Mouse (Mus musculus) lung, adult 18-20 months (tissue): ENCODE data around the gene Nop14.

Experiments
- DNase-seq, 2 experiments: peaks; one replicate each; pipeline ENCODE4 v3.0.0; 2022; ENCODE audit warnings: mixed read lengths in 2 of 2

Gene Nop14

DNA sequence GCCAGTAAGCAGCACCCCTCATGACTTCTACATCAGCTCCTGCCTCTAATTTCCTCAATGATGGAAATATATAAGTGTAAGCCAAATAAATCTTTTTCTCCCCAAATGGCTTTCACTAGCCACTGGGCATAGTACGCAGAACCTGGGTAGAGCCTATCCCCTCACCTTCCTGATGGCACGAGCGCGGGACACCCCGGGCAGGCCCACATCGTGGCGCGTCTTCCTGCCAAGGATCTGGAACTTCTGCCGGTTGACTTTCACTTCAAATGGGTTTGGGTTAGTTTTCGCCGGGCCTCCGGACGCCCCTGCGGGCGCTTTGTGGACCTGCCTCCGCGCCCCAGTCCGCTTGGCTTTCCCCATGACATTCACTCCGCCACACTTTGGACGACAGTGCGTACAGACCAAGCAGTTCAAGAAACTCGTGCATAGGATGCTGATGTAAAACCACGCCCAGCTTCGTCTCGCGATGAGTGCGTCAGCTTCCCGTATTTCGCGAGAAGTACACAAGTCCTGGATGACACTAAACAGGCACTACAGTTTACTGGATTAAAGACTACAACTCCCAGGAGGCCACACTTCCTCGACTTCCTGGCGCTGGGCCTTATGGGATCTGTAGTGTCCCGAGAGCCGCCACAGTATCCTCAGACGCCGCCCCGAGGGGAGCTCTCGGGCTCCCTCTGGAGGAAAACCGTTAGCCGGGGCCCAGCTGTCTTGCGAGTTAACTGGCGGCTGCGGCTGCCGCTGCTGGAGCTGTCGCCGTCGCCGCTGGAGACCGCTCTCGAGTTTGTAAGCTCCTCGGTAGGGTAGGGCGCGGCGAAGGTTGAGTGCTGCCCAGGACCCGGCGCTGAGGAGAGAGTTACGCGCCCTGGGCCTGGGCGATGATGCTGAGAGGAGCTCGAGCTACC, at the start of gene Nop14, which contains the start of gene Grk4:
Gene Nop14 (minus strand): TSS at position 463 of the 905 bp plus-strand sequence.
Gene Grk4 (plus strand): TSS at position 694 of the 905 bp plus-strand sequence.
- DNase-seq: peak; percentile 100

DNA sequence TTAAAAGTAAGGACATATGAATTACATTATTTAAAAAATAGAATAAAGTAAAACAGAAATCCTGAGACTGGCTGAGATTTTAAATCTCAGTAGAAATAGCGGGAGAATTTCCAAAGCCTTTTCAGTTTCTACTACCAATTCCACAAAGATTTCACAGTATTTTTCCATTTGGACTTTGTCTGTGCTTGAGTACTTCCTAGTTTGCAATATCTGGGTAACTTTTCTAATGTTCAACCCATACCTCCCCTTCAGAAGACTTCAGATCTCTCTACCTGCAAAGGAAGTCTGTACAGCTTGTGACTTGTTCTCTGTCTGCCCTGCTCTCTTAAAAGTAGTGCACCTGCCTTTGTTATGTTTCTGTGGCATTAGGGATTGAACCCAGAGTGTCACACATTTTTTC, 48.5 kb upstream of the Nop14 start:
- no peak for DNase-seq

DNA sequence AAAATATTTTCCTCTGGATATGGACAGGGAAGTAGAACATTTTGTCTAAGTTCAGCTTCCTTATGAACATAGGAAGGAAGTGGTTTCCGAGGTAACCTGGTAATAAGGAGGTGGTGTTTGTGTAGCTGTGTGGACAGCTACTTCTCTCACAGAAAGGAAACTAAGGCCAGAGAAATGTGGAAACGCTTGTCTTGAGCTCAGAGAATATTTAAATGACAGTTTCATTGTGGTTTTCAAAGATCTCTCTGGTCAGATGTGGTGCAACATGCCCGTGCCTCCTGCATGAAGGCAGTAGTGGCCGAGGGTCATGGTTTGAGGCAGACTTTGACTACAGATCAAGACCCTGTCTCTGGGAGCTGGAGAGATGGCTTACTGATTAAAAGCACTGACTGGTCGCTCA, 35.6 kb upstream of the Nop14 start:
- no peak for DNase-seq

- DNase-seq: no peak
Observed at GRCm38 (mm10) chr5:34692782-34693181, 32.8 kb upstream of the Nop14 start.

DNA sequence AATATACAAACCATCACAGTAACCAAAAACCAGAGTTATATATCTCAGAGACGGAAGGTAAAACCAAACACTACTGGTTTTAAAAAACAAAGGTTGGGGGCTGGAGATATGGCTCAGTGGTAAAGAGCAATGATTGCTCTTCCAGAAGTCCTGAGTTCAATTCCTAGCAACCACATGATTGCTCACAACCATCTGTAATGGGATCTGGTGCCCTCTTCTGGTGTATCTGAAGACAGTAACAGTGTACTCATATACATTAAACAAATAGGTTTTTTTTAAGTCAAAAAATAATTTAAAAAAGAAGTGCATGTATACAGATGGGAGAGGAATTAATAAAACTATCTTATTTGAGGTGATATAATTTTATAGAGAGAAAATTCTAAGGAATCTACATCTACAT, 29.9 kb upstream of the Nop14 start:
- DNase-seq: no peak

DNA sequence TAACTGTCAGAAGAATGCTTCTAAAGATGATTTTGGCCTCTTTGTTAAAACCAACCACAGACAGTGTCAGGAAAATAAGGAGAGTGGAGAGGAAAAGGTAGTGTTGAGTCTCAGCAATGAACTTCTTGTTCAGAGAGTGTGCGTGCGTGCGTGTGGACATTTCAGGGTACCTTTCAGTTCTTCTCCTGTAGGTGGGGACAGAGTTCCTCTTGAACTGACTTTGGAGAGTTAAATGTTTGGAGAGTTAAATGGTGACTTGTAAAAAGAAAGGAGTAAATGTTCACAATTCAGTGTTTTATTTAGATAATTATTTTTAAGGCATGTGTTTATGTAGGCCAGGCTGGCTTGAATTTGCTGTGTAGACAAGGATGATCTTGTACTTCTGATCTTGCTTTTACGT, 10.3 kb upstream of the Nop14 start:
- DNase-seq: no peak

- no peak for DNase-seq
Observed at GRCm38 (mm10) chr5:34669493-34669892, 9.5 kb upstream of the Nop14 start.

- DNase-seq: no peak
Observed at GRCm38 (mm10) chr5:34663231-34663630, 3.3 kb upstream of the Nop14 start.

GRCm38 (mm10) chr5:34661909-34662308, 2.0 kb upstream of the Nop14 start:
- no peak for DNase-seq

GRCm38 (mm10) chr5:34660591-34661130, 713 bp upstream of the Nop14 start:
- DNase-seq: no peak

DNA sequence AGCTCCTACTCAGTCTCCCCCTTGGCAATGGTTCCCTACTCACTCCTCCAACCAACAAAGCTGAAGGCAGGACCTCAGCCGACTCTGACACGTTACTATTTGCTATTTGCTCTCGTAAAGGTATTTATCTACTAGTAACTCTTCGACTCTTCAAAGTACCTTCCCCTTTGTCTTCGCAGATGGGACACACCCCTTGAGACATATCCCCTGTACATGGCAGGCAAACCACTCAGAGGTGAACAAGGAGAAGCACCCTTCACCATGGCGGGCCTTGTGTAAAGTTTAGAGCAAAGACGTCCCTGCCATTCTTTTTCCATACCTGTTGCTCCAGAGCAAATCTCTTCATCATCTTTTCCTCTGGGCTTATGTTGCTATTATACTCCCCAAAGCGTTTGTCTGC, 2.4 kb downstream of the Nop14 start:
- DNase-seq: no peak

- DNase-seq: no peak
Observed at GRCm38 (mm10) chr5:34654881-34655280, 5.1 kb downstream of the Nop14 start.

GRCm38 (mm10) chr5:34652961-34653360, 7.0 kb downstream of the Nop14 start:
- DNase-seq: no peak

- peak; percentile 48 to 56 for DNase-seq
Observed at GRCm38 (mm10) chr5:34647581-34647980, 12.4 kb downstream of the Nop14 start.

DNA sequence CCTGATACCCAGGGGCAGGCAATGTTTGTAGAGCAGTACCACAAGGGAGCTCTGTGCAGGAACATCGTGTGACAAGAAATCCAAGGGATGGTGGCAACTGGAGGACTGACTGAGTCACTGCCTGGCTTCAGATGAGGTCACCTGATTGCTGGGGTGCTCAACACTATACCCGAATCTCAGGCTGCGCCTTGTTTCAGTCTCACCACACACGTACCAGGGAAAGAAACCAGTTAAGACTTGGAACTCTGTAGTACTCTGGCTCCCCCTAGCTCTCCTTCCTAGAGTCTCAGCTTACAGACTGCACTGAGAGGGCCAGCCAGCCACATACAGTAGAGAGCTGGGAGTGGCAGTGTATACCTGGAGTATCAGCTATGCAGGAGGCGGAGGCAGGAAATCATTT, 17.0 kb downstream of the Nop14 start:
- peak; percentile 44 to 53 for DNase-seq

DNA sequence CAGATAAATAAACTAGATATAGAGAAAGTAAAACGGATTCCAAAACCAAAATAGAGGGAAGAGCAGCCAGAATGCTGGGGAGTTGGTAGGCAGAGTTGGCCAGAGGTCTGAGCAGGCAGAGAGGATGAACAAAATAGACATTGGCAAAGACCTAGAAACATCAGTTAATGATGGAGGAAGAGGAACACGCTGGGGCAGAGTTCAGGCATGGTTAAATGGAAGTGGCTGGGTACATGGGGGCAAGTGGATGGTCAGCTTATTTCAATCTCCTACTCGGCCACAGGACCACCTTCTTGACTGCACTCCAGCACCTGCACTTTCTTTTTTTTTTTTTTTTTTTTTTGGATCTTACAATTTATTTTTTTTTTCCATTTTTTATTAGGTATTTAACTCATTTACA, 18.0 kb downstream of the Nop14 start:
- no peak for DNase-seq

DNA sequence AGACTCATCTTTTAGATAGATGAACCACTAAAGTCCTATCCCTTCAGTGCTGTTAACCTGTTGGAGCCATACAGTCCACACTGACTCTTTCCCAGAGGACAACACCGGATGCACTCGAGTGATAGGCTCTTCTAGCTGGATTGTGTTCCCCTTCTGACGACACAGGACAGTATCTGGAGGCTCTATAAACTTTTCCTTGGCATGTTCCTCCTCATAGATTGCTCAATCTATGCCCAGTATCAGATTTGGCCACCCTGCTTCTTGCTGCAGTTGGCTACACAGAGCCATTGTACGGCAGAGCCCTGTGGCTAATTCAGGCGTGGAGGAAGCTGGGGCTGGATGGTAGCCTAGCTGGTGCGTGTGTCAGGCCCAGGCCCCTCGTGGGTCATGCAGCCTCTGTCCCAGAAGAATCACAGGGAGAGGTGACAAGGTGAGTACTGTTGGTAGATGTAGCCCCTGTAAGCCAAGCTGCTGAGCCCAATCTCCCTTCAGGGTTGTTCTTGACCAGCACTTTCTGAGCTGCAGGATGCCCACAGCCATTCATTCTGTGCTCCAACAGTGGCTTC, 22.3 kb downstream of the Nop14 start:
- DNase-seq: no peak

DNA sequence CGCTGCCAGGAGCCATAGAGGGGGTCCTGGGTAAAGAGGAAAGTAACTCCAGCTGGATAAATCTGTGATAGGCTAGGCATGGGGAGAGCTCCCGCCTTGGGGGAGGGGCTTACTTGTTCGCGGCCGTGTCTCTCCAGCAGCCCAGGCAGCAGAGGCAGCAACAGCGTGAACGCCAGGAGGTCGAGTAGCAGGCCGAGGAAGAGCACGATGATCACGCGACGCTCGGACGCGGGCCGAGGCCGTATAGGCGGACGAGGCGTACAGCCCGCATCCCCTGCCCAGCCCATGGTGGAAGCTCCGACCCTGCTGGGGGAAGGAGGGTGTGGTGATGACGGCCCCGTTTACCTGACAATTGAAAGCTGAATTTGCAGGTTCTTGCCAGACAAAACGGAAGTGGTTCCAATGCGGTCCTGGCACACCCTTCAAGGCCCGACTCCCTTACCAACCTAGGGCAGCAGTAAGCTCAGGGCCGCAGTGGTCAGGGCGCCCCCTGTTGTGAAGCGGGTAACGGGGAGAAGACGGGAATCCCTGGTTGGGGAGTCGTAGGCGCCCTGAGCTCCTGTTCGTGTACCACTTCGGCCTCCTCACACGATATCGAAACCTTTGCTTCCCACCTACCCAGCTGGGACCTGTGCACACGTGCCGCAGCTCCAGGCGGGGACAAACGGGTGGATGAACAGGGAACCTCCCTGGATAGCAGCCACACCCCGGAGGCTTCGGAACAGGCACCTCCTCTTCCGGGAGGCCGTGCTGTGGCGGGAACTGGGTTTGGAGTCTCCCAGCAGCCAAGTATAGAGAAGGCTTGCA, 23.3 kb downstream of the Nop14 start, which contains the start of gene Mfsd10:
Gene Mfsd10 (minus strand): TSS at position 732 of the 807 bp plus-strand sequence.
- DNase-seq: peak; percentile 82 to 83

DNA sequence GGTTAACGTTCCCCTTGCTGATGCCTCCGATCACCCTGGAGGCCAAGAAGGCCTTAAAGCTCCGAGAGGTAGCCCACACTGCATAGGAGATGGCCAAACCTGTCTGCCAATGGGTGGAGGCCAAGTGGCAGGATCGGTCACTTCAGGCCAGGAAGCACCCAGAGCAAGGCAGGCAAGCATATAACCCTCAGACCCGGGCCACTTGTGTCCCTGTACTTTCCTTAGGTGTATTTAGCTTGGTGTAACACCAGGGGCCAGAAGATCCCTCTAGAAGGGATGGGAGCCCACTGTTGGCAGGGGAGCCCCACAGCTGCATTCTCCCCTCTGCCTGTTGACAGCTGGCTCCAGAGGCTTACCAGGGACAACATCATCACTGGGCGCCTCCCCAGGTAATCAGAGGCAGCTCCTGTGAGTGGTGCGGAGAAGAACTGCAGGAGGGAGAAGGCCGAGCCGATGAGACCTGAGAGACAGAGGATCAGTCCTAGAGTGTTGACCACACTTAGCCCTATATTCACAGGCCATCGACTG, 24.2 kb downstream of the Nop14 start:
- DNase-seq: no peak

DNA sequence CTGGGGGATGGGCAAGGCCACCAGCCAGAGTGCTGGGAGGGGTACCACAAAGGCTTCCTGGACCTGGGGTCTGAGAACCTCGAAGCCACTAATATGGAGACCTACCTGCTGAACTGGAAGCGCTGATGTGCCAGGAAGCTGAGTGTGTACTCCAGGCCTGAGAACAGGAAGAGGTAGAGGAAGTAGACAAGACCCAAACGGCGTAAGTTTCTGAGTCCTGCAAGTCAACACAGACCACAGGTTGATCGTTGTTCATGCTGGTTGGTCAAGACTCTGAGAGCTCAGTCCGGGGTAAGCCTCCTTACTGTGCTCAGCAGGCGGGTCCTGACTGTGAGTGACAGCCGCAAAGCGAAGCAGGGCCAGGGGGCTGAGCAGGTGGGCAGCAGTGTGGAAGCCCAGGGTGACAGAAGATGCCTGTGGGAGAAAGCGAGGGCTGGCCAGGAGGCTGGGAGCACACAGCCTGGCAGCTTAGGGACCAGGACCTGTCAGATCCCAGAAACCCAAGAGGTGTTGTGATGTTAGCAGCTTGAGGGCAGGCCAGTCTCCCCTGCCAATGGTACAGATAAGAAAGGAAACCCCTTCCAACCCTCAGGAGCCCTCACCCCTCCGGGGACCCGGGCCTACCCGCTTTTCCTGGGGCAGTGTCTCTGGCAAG, 25.1 kb downstream of the Nop14 start:
- DNase-seq: peak in 1 of 2 experiments; percentile 9

DNA sequence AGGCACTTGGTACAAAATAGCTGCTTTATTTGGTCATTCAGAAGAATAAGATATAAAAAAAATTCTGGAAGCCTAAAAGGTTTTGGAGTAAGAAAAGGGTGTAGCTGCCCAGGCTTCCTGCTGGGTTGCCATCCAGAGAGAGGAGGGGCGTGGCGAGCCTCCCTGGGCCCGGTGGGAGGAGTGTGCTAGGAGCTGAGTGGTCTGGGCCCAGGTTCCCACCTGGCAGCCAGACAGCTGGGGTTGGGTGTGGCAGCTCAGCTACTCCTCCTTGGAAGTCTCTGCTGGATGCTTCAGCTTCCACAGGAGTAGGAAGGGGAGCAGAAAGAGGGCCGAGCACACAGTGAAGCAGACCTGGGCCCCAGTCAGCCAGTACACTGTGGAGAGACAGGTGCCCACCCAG, 26.3 kb downstream of the Nop14 start:
- DNase-seq: peak; percentile 60 to 68

- no peak for DNase-seq
Observed at GRCm38 (mm10) chr5:34632996-34633395, 27.0 kb downstream of the Nop14 start.
